In the genomic region with DNA sequence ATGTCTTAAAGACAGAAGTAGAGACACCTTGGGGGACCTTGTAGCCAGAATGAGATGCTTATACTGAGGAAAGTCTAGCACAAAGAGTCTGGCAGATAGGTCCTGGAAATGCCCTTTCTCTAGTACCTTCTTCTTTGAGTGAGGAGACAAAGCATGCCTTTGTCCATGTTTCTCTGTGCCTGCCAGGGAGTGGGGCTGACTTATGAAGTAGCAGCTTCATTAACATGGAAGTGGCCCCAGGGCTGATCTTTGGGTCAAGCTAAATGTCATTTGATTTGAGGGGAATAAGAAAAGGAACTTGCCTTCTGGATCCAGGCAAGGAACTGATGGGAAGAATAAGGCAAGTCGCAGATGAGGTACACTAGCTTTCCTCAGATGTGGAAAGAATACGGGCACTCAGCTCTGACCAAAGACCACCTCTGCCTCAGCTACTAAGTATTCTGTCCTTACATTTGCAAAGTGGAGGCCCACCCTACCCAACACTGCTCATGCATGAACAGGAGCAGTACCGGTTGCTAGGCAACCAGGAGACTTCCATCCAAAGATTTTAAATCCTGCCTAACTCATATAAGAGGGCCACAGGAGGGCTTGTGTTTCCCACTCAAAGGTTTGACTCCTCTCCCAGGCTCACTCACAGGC, we compare ENCODE assay signal across 15 mouse cellular contexts.
DNase-seq lines count a peak whose midpoint lies in the region; ATAC-seq and TF ChIP-seq lines count a peak whose summit lies in the region.
"Had no signal": no experiment of that assay in that cellular context is flagged by ENCODE, and none has a peak within 500 bp of the region (broad histone marks: within the 10 kb centered on the region; RNA-seq: fewer than 3 reads in every experiment).

No protein-coding gene starts in this region.

- WGBS in intestine, embryonic 14.5 days = 84% methylated on average over 3 of the region's 3 CpGs
- WGBS in intestine, embryonic 15.5 days = 84% methylated on average over 3 of the region's 3 CpGs
- 54% methylated on average over 3 of the region's 3 CpGs for WGBS in embryonic facial prominence, embryonic 10.5 days
- 37% methylated on average over 3 of the region's 3 CpGs for WGBS in hindbrain, embryonic 13.5 days
- 68% methylated on average over 3 of the region's 3 CpGs for WGBS in neural tube, embryonic 11.5 days
- WGBS in lung, adult 2 months = 85% methylated on average over 3 of the region's 3 CpGs

- H3K27ac ChIP-seq in intestine, embryonic 14.5 days (ENCODE audit: low read depth) = no peak overlapping the region
- H3K27ac ChIP-seq in intestine, embryonic 15.5 days = no peak overlapping the region
- H3K27ac ChIP-seq in embryonic facial prominence, embryonic 10.5 days (replicated peaks) = no peak overlapping the region
- peak overlapping the region; percentile 2; the same call in 1 of the 2 replicates for H3K27ac ChIP-seq in hindbrain, embryonic 13.5 days
- no peak overlapping the region for H3K27ac ChIP-seq in neural tube, embryonic 11.5 days (ENCODE audit: low read depth, low read length)
- H3K27ac ChIP-seq: layer of hippocampus, adult 2 months; limb, embryonic 12.5 days had no signal

- TF ChIP-seq CTCF in lung, adult 2 months (IDR thresholded peaks at IDR 0.05; ENCODE audit: insufficient read depth, low read length) = no peak

- H3K4me2 ChIP-seq in intestine, embryonic 14.5 days (ENCODE audit: low read length) = no peak overlapping the region
- H3K4me2 ChIP-seq in intestine, embryonic 15.5 days (replicated peaks) = no peak overlapping the region
- H3K4me2 ChIP-seq in hindbrain, embryonic 13.5 days = no peak overlapping the region
- no peak overlapping the region for H3K4me2 ChIP-seq in neural tube, embryonic 11.5 days (ENCODE audit: low read depth)
- H3K4me2 ChIP-seq: limb, embryonic 12.5 days had no signal

- H3K27me3 ChIP-seq in intestine, embryonic 14.5 days (replicated peaks; ENCODE audit: control insufficient read depth, insufficient read depth, low read length) = no peaks in the 10 kb centered on the region
- H3K27me3 ChIP-seq in intestine, embryonic 15.5 days (replicated peaks) = no peaks in the 10 kb centered on the region
- no peaks in the 10 kb centered on the region for H3K27me3 ChIP-seq in embryonic facial prominence, embryonic 10.5 days (replicated peaks; ENCODE audit: low read depth, poor library complexity, severe bottlenecking)
- no peaks in the 10 kb centered on the region for H3K27me3 ChIP-seq in hindbrain, embryonic 13.5 days
- no peaks in the 10 kb centered on the region for H3K27me3 ChIP-seq in neural tube, embryonic 11.5 days (ENCODE audit: control insufficient read depth, insufficient read depth, low read length)
- H3K27me3 ChIP-seq: limb, embryonic 12.5 days had no signal

- no peak overlapping the region for H3K4me3 ChIP-seq in intestine, embryonic 14.5 days (ENCODE audit: low read depth, low read length)
- H3K4me3 ChIP-seq in intestine, embryonic 15.5 days (replicated peaks) = no peak overlapping the region
- H3K4me3 ChIP-seq in embryonic facial prominence, embryonic 10.5 days = no peak overlapping the region
- H3K4me3 ChIP-seq in hindbrain, embryonic 13.5 days = no peak overlapping the region
- no peak overlapping the region for H3K4me3 ChIP-seq in neural tube, embryonic 11.5 days (ENCODE audit: low read depth, low read length)
- no peak overlapping the region for H3K4me3 ChIP-seq in lung, adult 2 months (replicated peaks; ENCODE audit: extremely low read depth, low read depth, low read length)
- H3K4me3 ChIP-seq: layer of hippocampus, adult 2 months; limb, embryonic 12.5 days had no signal

- 0 out of 2 replicates have a peak, but pooled peaks have one; percentile 19 for ATAC-seq in intestine, embryonic 14.5 days (replicated peaks; ENCODE audit: low FRiP score, low TSS enrichment, low read depth)
- no peak for ATAC-seq in intestine, embryonic 15.5 days
- peak; percentile 94 for ATAC-seq in hindbrain, embryonic 13.5 days (ENCODE audit: low FRiP score)
- peak; percentile 83 for ATAC-seq in neural tube, embryonic 11.5 days (ENCODE audit: insufficient read depth, low FRiP score, low TSS enrichment)

- no peak for DNase-seq in intestine, embryonic 14.5 days (ENCODE audit: low spot score)
- DNase-seq in embryonic facial prominence, embryonic 10.5 days (ENCODE audit: low spot score) = peak; percentile 12
- DNase-seq in neural tube, embryonic 11.5 days (ENCODE audit: low spot score) = peak; percentile 53
- no peak for DNase-seq in cerebellum, postnatal 25 days
- DNase-seq in spleen, postnatal 36 days (ENCODE audit: low spot score in 2 of 2) = no peak
- no peak for DNase-seq in lung, adult 2 months
- DNase-seq: adrenal gland, postnatal 36 days; gastrocnemius, postnatal 10 days; heart, postnatal 14 days; lung, postnatal 4 days; thymus, postnatal 36 days had no signal

- no peak for TF ChIP-seq POLR2A in lung, adult 2 months (IDR thresholded peaks at IDR 0.05; ENCODE audit: borderline replicate concordance, extremely low read depth, low read depth, low read length)

- no peaks in the 10 kb centered on the region for H3K36me3 ChIP-seq in intestine, embryonic 14.5 days (ENCODE audit: control insufficient read depth, insufficient read depth, low read length)
- no peaks in the 10 kb centered on the region for H3K36me3 ChIP-seq in intestine, embryonic 15.5 days
- no peaks in the 10 kb centered on the region for H3K36me3 ChIP-seq in embryonic facial prominence, embryonic 10.5 days (replicated peaks)
- no peaks in the 10 kb centered on the region for H3K36me3 ChIP-seq in hindbrain, embryonic 13.5 days
- H3K36me3 ChIP-seq in neural tube, embryonic 11.5 days (ENCODE audit: control insufficient read depth, insufficient read depth, low read length) = no peaks in the 10 kb centered on the region
- H3K36me3 ChIP-seq: limb, embryonic 12.5 days had no signal

- no peaks in the 10 kb centered on the region for H3K4me1 ChIP-seq in intestine, embryonic 14.5 days (replicated peaks; ENCODE audit: control insufficient read depth, insufficient read depth, low read length)
- H3K4me1 ChIP-seq in intestine, embryonic 15.5 days (replicated peaks) = no peaks in the 10 kb centered on the region
- peaks cover 7% of the 10 kb centered on the region; the same call in 1 of the 2 replicates for H3K4me1 ChIP-seq in embryonic facial prominence, embryonic 10.5 days
- peaks cover 9% of the 10 kb centered on the region for H3K4me1 ChIP-seq in hindbrain, embryonic 13.5 days (replicated peaks)
- no peaks in the 10 kb centered on the region for H3K4me1 ChIP-seq in neural tube, embryonic 11.5 days (ENCODE audit: control insufficient read depth, insufficient read depth, low read length)
- no peaks in the 10 kb centered on the region for H3K4me1 ChIP-seq in lung, adult 2 months (ENCODE audit: control insufficient read depth, insufficient read depth, low read length)
- H3K4me1 ChIP-seq: limb, embryonic 12.5 days had no signal

- H3K9ac ChIP-seq in intestine, embryonic 14.5 days (ENCODE audit: low read length) = no peak overlapping the region
- H3K9ac ChIP-seq in intestine, embryonic 15.5 days = no peak overlapping the region
- no peak overlapping the region for H3K9ac ChIP-seq in hindbrain, embryonic 13.5 days
- no peak overlapping the region for H3K9ac ChIP-seq in neural tube, embryonic 11.5 days (ENCODE audit: low read length)
- H3K9ac ChIP-seq: limb, embryonic 12.5 days had no signal

- no peaks in the 10 kb centered on the region for H3K9me3 ChIP-seq in intestine, embryonic 14.5 days (ENCODE audit: control insufficient read depth, low read length)
- H3K9me3 ChIP-seq in intestine, embryonic 15.5 days = no peaks in the 10 kb centered on the region
- no peaks in the 10 kb centered on the region for H3K9me3 ChIP-seq in embryonic facial prominence, embryonic 10.5 days
- H3K9me3 ChIP-seq in hindbrain, embryonic 13.5 days = no peaks in the 10 kb centered on the region
- H3K9me3 ChIP-seq in neural tube, embryonic 11.5 days (ENCODE audit: control insufficient read depth, low read length) = no peaks in the 10 kb centered on the region
- H3K9me3 ChIP-seq: limb, embryonic 12.5 days had no signal

Comparison
In these comparisons a context has a peak if more than half of its experiments do, and no peak if none do; other contexts are left out.
1. DNase-seq: peak in embryonic facial prominence, embryonic 10.5 days (single experiment) and neural tube, embryonic 11.5 days (single experiment); none in intestine, embryonic 14.5 days (single experiment), cerebellum, postnatal 25 days (0 of 2), spleen, postnatal 36 days (0 of 2) and lung, adult 2 months (single experiment).